Mouse (Mus musculus) left cerebral cortex, postnatal 4 days (tissue): Measurements from ENCODE around the gene Mcl1. TPM values are rescaled to one million over a fixed set of nuclear protein-coding genes. Genes with fewer than 3 reads are reported as not detected.
"Not testable (repeated sequence)": the region's sequence is repeated elsewhere in the genome, so short reads cannot be mapped to it uniquely, and the experiment has no call there.

Experiments used
- DNase-seq: peaks from one replicate; pipeline ENCODE4 v3.0.0-alpha.2; 2022
- intact Hi-C: fragments of 180-260 bp; cut with DNase I; formaldehyde crosslinking; loops from one replicate; pipeline ENCODE4 v1.15.1; 2025
- total RNA-seq, 2 experiments: library from RNA; stranded (reverse); gene quantifications; 2 replicates each; pipeline ENCODE4 v1.2.3; 2021

The Mcl1 gene
- total RNA-seq, 2 experiments from 2014 or later, result 76.4 to 80.1 TPM

DNA sequence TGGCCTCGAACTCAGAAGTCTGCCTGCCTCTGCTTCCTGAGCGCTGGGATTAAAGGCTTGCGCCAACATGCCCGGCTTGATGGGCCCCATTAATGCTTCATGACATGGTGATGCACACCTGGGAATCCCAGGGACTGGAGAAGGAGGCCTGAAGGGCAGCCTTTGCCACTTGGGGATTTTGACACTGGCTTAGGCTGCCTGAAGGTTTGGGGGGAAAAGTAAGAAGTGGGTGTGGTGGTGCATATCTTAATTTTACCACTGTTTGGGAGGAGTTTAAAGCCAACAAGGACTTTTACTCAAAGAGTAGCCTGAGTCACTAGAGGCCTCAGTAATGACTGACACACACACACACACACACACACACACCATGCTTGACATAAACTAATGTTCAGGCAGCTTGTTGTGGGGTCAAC is 6.4 kb downstream of the Mcl1 start:
- intact Hi-C loops, result no loop called here
- DNase-seq, result no peak

DNA sequence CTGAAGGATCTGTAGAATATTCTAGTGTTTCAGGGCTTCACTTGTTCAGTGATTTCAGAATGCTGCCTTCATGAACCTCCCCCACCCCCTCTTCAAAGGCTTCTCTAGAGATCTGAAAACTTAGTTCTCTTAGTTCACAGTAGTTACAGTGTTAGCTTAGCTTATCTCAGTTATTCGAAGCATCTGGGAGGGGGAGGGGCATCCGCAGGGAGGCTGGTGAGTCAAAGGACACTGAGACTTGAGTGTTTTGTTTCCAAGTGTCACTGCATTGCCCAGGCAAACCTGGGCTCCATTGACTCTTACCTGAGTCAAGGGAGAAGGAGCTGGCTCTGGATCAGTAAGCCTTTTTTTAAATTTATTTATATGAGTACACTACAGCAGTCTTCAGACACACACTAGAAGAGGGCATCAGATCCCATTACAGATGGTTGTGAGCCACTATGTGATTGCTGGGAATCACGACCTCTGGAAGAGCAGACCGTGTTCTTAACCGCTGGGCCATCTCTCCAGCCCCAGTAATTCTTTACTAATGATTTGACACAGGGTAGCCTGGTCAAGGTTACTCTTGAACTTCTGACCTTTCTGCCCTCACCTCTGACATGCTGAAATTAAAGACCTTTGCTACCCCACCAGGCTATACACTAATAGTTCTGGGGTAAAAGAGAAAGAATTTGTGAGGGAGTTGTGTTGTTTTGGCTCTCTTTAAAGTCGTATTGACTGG is 7.7 kb downstream of the Mcl1 start:
- no peak for DNase-seq
- intact Hi-C loops, result no loop called here

DNA sequence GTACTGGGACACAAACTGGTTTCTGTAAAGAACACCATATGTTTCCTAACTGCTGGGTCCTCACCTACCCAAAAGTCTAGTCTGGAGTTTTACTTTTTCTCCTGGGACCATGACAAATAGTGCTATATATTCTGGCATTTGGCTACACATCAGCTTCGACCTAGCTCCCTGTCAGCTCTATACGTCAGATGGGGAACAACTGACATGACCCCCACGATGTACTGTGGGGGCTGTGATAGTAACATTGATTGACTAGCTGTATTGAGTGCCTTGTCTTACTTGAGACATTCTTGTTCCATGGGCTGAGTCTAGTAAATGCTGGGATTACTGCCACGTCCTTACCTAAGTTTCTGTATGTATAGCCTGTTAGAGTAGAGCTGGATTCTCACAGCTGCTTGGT is 8.9 kb downstream of the Mcl1 start:
- no peak for DNase-seq
- intact Hi-C loops, result no loop called here

DNA sequence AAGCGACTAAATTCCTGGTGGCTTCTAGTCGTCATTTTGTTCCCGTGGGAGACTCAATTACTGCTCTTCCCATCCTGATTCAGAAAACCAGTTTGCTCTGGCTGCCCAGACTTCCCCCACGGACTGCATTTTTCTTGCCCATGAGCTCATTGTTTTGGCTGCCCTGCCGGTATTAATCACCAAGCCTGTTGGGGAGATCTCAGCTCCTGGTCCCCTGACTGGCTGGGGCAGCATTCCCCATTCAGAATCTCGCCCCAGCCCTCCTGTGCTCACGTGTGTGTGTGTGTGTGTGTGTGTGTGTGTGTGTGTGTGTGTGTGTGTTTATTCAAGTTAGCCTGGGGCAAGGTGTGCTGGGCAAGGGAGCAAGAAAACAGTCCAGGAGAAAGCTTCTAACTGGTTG is 9.4 kb downstream of the Mcl1 start:
- intact Hi-C loops, result no loop called here
- DNase-seq, result no peak

DNA sequence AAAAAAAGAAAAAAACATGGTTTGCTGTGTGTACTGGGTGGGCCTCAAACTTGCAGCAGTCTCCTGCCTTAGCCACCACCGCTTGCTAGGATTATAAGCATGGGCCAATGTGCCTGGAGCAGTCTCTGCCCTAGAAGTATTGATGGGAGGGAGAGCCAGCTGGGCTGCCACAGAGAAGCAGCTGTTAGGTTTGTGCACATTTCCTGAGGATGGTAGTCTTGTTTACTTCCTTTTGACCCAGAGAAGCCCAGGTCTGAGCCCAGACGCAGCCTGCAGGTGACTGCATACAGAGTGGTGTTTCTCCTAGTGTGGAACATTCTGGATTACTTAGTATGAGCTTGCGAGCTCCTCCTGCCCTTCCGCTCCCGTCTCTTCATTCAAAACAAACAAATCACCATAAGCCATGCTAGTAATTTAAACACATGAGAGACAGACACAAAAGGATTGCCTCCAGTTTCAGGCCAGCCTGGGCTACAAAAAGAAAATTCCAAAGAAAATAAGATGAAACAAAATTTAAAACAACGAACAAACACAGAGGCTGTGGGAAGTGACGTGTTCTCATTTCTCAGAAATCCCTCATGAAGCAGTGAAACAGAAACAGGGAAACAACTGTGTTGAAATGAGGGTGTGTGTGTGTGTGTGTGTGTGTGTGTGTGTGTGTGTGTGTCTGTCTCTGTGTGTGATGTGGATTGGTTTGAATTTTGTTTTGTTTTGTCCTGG is 10.2 kb downstream of the Mcl1 start:
- no peak for DNase-seq
- intact Hi-C loops, result no loop called here

DNA sequence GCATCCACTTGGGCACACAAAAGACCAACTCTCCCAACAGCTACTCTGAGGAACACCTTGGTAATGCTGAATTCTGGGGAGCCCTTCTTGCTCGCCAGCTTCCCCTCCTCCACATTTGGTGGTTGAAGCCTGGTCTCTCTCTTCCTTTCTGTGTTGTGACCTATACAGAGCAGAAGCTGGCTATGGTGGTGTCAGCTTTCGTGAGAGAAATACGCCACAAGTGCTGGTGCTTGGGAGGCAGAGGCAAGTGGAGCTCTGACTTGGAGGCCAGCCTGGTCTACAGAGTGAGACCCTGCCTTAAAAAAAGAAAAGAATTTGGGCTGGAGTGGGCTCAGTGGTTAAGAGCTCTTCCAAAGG is 10.7 kb downstream of the Mcl1 start:
- DNase-seq, result no peak
- intact Hi-C loops, result no loop called here

DNA sequence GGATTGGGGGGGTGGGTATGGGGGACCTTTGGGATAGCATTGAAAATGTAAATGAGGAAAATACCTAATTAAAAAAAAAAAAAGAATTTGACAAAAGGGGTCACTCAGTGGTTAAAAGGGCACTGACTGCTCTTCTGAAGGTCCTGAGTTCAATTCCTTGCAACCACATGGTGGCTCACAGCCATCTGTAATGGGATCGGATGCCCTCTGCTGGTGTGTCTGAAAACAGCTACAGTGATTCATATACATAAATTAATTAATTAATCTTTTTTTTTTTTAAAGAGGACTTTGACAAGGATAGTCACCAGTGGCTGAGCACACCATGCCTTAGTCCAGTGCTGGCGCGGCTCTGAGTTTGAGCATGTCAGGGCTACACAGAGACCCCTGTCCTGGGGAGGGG is 11.8 kb downstream of the Mcl1 start:
- DNase-seq, intact Hi-C loops: not testable (repeated sequence)

DNA sequence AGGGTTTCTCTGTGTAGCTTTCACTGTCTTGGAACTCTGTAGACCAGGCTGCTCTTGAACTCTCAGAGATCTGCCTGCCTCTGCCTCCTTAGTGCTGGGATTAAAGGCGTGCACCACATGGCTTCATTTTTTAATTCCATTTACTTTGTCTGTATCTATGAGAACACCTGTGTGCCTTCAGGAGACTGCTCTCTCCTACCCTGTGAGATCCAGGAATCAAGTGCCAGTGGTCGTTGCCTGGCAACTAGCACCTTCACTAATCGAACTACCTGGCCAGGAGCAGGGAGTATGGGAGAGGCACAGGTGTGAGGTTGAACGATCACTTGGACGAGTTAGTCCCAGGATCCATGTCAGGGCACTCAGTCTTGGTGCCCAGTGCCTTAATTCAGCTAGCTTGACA is 12.6 kb downstream of the Mcl1 start:
- DNase-seq, result no peak
- intact Hi-C loops, result no loop called here

DNA sequence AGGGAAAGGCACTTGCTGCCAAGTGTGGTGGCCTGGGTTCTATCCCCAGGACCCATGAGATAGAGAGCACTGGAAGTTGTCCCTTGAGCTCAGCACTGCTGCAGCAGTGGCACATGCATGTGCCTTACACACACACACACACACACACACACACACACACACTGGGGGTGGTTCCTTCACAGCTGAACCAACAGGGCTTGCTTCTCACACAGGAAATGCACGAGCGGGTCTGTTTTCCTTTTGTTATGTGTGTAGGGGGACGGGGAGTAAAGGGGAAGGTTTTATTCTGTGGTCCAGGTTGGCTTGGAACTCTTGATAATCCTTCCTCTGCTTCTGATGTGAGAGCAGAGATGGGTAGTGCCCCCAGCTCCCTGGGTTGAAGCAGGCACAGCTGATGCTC is 13.9 kb downstream of the Mcl1 start:
- no peak for DNase-seq
- intact Hi-C loops, result no loop called here

DNA sequence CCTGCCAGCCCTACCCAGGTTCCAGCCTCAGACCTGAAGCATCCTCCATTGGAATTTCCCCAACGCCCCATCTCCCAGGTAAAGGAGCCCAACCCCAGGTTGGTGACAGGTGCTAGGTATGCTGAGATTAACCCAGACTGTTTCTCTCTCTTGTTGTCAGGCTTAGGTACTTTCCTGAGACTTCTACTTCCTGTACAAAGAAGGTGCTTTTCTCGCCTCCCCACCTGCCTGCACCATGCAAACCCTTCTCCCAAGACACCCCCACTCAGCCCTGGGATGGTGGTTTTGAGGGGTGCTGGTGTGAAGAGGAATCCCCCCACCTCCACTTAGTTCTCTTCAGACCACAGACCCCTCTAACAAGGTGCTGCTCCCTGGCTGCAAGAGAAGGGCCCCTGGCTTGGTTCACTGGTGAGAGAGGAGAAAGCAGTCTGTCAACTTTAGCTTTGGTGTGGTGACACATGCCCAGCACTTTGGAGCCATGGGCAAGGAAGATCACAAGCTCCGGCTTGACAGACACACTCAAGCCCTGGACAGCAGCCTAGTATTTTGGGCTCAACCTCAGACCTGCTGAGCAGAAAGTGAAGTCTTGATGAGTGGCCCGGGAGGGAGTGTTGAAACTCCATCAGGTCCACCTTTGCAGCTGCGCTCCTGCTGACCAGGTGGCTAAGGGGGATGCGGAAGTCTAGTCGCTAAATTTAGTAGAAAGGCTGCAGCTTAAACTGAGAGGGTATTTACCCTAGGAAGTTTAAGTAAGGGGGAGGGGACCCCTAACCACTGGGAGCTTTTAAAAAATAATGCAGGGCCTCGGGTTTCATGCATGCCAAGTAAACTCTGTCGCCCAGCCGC is 14.5 kb downstream of the Mcl1 start:
- intact Hi-C loops, result no loop called here
- DNase-seq, result no peak

DNA sequence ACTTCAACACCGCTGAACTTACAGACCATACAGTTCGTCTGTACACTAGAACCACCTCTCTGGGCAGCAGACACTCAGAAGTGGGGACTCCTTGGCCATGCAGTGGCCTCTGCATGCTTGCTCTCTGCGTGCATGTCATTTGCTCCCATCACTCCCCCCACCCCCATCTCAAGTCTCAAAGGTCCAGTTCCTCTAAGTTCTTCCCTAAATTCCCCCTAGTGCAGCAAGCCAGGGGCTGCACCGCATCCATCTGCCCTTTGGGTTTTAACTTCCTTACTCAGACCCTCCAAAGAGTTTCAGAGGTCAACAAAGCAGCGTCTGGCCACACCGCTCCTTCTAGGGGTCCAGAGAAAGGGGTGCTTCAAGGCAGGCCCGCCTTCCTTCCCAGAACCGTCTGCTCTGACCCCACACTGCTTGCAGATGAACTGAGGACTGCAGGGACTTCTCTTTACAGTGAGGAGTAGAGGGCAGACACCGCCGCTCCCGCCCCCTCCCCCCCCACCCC is 15.2 kb downstream of the Mcl1 start:
- no peak for DNase-seq
- intact Hi-C loops, result no loop called here

DNA sequence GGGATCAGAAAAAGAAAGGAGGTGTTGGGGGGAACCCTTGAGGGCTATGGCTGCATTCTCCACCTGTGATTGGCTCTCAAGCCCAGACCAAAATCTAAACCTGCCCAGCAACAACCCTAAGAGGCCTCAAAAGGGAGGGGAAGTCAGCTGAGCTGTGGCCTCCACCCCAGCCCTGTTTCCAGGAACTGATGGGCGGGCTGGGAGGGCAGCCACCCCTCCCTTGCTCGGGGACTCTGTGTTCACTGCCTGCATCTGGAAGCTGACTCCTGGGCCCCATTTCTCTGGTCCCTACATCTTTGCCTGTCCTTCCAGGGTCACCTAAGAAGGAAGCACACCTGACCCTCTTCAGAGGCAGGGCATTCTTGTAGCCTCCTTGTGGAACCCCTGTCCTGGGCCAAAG is 15.6 kb downstream of the Mcl1 start:
- DNase-seq, result no peak
- intact Hi-C loops, result no loop called here

DNA sequence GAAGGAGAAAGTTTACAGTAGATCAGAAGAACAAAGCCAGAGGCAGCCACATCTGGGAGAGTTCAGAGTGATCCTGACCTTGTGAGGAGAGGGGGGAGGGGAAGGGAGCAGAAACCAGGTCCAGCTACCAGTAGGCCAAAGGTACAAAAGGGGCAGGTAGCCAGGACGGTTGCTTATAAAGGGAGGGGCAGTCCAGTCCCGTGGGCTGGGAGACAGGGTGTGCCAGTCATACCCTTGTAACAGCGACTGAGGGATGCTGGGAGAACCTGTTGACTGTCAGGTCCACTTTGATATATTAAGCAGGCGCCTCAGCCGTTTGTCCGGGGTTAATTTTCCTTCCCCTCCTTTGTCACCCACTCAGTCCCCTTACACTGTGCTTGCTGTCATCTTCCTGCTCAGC is 16.2 kb downstream of the Mcl1 start:
- intact Hi-C loops, result no loop called here
- no peak for DNase-seq

DNA sequence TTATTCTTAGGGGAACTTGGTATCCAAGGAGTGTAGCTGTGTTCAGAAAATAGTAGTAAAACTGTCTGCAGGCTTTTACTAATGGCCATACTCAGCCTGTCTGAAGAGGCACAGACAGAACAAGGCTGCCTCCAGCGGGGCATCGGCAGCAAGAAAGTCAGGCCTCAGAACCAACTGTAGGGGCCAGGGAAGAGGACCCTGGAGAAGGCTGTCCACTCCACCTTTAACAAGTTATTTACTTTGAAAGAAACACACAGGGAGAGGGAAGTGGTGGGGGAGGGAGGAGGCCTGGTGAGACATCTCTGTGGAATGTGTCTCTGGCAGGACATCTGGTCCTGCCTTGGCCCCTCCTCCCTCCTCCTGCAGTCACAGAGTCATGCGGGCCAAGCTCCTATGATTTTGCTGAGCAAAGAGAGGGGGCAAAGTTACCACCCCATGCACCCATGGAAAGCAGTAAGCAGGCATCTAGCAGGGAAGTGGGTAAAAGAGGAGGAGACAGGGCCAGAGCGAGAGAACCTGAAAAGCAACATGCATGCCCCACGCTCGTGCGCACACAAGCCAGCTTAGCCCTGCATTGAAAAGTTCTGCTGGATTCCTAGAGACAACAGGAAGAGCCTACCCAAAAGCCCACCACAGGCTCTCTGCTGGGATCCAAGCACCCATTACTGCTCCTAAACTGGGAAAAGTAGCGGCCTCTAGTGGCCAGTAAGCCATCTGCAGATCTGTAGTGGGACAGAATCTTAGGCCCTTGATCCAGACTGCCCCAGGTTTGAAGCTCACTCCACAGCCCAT is 16.9 kb downstream of the Mcl1 start:
- intact Hi-C loops, result no loop called here
- peak; percentile 62 for DNase-seq

DNA sequence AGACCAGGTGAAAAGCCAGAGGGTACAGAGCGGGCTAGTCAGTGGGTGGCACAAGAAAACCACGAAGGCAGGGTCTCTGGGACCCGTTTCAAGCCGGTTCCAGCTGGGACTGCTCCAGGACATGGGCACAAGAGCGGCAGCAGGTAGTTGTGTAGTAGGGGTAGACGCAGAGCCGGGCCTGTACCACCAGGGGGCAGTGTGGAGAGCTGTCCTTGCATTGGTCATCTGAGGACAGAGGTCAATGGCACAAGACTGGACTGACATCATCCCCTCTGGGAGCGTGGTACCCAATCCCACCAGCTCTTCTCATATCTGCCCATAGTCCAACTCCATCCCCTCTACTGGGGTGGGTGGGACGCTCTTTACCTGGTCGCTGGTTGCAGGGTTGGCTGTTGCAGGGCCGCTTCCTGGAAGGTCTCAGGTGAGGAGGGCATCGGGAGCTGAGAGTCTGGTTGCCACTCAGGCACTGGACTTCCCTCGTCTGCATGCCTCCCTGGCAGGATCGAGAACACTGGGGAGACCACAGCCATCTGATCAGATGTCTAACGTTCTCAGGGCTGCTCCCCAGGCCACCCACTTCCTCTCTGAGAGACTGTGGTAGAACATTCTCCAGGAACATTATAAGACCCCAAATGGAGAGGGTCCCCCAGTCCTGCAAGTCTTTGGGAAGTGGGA is 18.3 kb downstream of the Mcl1 start:
- intact Hi-C loops, result no loop called here
- peak; percentile 57 for DNase-seq

DNA sequence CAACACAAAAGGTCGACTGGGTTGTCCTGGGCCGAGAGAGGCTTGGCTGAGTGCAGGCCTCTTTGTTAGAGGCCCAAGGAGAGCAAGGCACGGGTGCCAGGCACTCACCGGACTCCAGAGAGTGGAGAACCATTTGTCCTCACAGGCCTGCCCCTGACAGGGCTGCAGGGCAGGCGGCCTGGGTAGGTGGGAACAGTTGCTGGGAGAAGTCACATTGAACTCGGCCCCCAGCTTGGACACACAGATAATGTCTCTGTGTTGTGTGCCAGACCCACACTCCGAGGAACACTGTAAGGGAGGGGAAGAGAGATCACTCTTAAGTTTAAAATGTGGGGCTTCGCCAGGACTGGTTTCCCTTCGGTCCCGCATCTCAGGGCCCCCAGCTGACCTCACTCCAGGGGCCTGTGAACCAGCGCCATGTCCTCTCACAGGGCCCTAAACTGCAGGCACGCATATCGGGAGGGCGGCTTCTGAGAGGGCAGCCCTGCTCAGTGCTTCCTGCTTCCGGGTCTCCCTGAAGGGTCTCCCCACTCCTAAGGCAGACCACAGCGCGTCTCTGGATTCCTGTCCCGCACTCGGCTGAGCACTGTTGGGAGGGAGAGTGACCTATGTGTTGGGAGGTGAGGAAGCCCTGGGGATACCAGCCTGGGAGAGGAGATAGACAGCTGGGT is 19.0 kb downstream of the Mcl1 start:
- intact Hi-C loops, result no loop called here
- no peak for DNase-seq

DNA sequence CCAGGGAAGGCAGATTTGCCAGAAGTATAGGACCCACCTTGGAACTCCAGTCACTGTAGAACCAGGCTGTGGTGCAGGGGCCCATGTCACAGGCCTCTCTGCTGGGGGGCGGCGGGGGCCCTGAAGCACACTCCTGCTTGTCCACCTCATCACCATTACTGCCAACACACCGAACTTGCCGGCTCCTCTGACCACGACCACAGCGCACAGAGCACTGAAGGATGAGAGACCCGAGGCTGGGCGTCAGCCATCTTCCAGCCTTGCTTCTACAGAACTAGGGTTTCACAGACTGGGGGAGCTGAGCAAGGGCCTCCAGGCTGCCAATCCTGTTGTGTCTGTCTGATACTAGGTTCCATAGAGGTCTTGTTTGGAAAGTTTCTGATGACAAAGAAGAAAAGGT is 21.0 kb downstream of the Mcl1 start:
- intact Hi-C loops, result no loop called here
- DNase-seq, result no peak

DNA sequence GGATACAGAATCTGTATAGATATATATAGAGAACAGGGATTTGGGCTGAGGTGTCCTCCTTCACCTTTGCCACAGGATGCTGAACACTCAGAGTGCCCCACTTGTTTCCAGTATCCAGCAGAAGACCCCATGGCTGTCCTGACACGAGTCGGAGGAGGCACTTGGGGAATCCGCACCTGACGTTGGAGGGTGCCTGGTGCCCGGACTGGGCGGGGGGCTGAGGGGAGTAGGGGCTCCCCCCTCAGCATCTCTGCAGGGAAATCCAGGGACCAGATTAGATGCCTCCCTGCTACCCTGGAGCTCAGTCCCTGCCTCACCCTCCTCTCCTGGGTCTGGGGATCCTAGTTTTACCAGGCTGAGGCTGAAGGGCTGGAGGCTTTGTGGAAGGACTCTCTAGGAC is 22.1 kb downstream of the Mcl1 start:
- intact Hi-C loops, result no loop called here
- no peak for DNase-seq

DNA sequence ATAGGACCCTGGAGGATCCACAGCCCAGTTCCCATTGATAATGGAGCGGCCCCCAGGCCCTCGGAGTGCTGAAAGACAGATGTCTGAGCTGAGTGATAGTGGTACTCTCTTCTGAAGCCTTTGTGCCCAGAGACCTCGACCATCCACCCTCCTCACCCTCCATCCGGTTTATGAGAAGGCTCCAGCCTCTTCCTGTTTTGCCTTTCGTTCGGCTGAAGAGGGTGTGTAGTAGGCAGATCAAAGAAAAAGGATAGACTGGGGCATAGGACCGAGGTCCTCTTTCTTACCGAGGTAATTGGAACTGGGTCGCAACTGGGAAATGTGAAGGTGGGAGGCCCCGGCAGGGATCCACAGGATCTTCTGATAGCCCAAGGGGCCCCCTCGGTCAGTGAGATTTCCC is 22.8 kb downstream of the Mcl1 start:
- DNase-seq, result no peak
- intact Hi-C loops, result no loop called here

DNA sequence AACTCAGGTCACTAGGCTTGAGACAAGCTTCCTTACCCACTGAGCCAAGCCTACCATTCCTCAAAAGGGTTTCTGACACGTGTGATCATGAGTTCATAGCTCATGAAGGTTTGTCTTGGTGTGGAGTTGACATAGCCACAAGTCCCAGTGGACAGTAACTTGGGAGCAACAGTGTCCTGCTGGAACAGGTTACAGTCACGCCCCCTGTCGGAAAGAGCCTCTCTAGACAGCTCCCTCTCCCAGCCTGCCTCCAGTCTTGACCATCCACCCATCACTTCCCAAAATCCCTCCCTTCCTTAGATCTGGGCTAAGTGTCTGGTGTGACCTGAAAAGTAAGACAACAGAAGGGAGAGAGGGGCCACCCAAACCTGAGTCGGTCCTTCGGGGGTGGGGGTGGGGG is 24.3 kb downstream of the Mcl1 start:
- no peak for DNase-seq
- intact Hi-C loops, result no loop called here
